Mouse (Mus musculus) stomach, postnatal 0 days (tissue): ENCODE data around the gene Olfr1450. TPM values are rescaled to one million over a fixed set of nuclear protein-coding genes. Genes with fewer than 3 reads are reported as not detected.
"Not testable (repeated sequence)": the region's sequence is repeated elsewhere in the genome, so short reads cannot be mapped to it uniquely, and the experiment has no call there.

ENCODE experiments used
- ATAC-seq: fragments of 200-750 bp; cut with Nextera tagmentation; 2 replicates; pipeline ENCODE4 v1.8.0; 2017; ENCODE audit not compliant: low FRiP score, low TSS enrichment
- DNase-seq: peaks from one replicate; pipeline ENCODE4 v3.0.0-alpha.2; 2016; ENCODE audit warnings: low spot score
- H3K27ac ChIP-seq: fragments of 300-500 bp; sonication (generic); replicated peaks from 2 replicates; pipeline ENCODE4 v1.5.1; 2014; ENCODE audit warnings: mild to moderate bottlenecking, control low read depth
- H3K27me3 ChIP-seq: fragments of 300-500 bp; sonication (generic); 2 replicates; pipeline ENCODE4 v1.6.1; 2014; ENCODE audit warnings: low read length; ENCODE audit not compliant: control insufficient read depth, insufficient read depth
- H3K36me3 ChIP-seq: fragments of 300-500 bp; sonication (generic); 2 replicates; pipeline ENCODE4 v1.6.1; 2014; ENCODE audit warnings: low read length, mixed read lengths; ENCODE audit not compliant: control insufficient read depth, insufficient read depth
- H3K4me1 ChIP-seq: fragments of 300-500 bp; sonication (generic); replicated peaks from 2 replicates; pipeline ENCODE4 v1.6.1; 2014; ENCODE audit warnings: antibody characterized with exemption; ENCODE audit not compliant: control insufficient read depth, insufficient read depth
- H3K4me2 ChIP-seq: fragments of 300-500 bp; sonication (generic); replicated peaks from 2 replicates; pipeline ENCODE4 v1.6.1; 2014; ENCODE audit warnings: low read depth, mild to moderate bottlenecking, control low read depth, moderate library complexity
- H3K4me3 ChIP-seq: fragments of 300-500 bp; sonication (generic); 2 replicates; pipeline ENCODE4 v1.5.1; 2014; ENCODE audit warnings: low read depth, low read length, control low read depth
- H3K9ac ChIP-seq: fragments of 300-500 bp; sonication (generic); 2 replicates; pipeline ENCODE4 v1.6.1; 2014; ENCODE audit warnings: mild to moderate bottlenecking, low read length, control low read depth, mixed read lengths
- H3K9me3 ChIP-seq: fragments of 300-500 bp; sonication (generic); 2 replicates; pipeline ENCODE4 v1.6.1; 2016; ENCODE audit warnings: low read length; ENCODE audit not compliant: control insufficient read depth
- CTCF ChIP-seq: IDR thresholded peaks from 2 replicates; pipeline ENCODE4 v1.5.1; 2016; ENCODE audit warnings: antibody characterized with exemption, low read depth, mild to moderate bottlenecking, moderate library complexity
- EP300 ChIP-seq: optimal IDR thresholded peaks from 2 replicates; pipeline ENCODE3; 2016; ENCODE audit warnings: antibody characterized with exemption
- WGBS: fragments of 180-500 bp; shearing (Covaris S2); extraction: QIAGEN DNeasy Blood & Tissue Kit; methylation state at CpG from one replicate; pipeline ENCODE4 v1.1.7; 2014; 5-methylcytosine and 5-hydroxymethylcytosine counted together
- polyA plus RNA-seq: library from polyadenylated mRNA; unstranded; fragments of >200 nt; fragmentation: Nextera tagmentation; extraction: Ambion mirVana; gene quantifications from 2 replicates; pipeline ENCODE4 v1.2.1, GENCODE M21; 2015

Gene Olfr1450
- not detected in 2 replicates for polyA plus RNA-seq

DNA sequence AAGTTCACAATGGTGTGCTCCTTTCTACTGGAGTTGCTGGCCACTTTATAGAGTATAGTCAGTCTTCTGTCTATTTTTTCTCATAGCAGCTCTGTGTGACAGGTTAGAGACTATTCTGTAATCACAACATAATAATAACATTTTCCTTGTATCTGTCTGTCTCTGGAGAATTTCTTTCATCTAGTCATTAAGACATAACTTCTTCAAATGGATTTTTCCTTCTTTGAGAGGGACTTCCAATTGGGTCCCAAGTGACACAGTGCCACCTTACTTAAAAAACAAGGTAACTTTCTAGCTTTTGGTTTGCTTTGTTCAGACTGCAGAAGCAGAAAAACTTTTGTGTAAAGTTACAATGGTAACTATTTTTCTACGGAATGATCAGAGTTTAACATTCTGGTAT lies at the start of gene Olfr1450:
Gene Olfr1450 (plus strand): TSS at position 301 of the 400 bp plus-strand sequence.
- H3K9ac ChIP-seq, result no peak within 1 kb of the TSS
- no peak for DNase-seq
- no peak for ATAC-seq
- H3K27ac ChIP-seq, result no peak within 1 kb of the TSS
- H3K9me3 ChIP-seq, result no peaks in the 10 kb centered on the region
- H3K4me3 ChIP-seq, result no peak within 1 kb of the TSS
- TF ChIP-seq CTCF (no peak), EP300 (no peak)
- no peaks in the 10 kb centered on the region for H3K4me1 ChIP-seq
- H3K36me3 ChIP-seq, result no peaks in the 10 kb centered on the region
- no peaks in the 10 kb centered on the region for H3K27me3 ChIP-seq
- 85% methylated on average over 1 of the region's 1 CpGs for WGBS
- H3K4me2 ChIP-seq, result no peak within 1 kb of the TSS

DNA sequence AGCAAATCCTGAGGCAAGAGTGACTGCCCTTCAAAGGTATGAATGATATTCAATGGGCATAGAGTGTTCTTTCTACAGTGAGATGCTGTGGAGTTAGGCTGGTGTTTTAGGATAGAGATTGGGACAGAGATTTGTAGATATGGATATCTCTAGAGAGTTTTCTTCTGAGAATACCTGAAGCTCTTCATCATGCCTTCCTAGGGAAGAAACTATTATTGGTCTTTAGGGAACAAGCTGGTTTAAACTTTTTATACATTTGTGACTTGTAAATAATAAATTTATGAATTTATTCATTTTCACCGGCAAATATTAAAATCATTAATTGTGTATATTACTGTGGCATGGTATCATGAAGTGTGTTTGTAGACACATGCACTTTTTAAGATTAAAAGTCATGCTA lies 46.4 kb upstream of the Olfr1450 start, which contains the start of gene Olfr1447:
Gene Olfr1447 (minus strand): TSS at position 101 of the 400 bp plus-strand sequence.
- 88% methylated on average over 1 of the region's 1 CpGs for WGBS
- H3K27ac ChIP-seq, result no peak within 1 kb of the TSS
- ATAC-seq (no peak), DNase-seq (no peak)
- H3K36me3 ChIP-seq, result no peaks in the 10 kb centered on the region
- H3K27me3 ChIP-seq, result no peaks in the 10 kb centered on the region
- no peak within 1 kb of the TSS for H3K4me3 ChIP-seq
- no peaks in the 10 kb centered on the region for H3K9me3 ChIP-seq
- H3K4me2 ChIP-seq, result no peak within 1 kb of the TSS
- no peak within 1 kb of the TSS for H3K9ac ChIP-seq
- H3K4me1 ChIP-seq, result no peaks in the 10 kb centered on the region
- TF ChIP-seq CTCF (no peak), EP300 (no peak)

DNA sequence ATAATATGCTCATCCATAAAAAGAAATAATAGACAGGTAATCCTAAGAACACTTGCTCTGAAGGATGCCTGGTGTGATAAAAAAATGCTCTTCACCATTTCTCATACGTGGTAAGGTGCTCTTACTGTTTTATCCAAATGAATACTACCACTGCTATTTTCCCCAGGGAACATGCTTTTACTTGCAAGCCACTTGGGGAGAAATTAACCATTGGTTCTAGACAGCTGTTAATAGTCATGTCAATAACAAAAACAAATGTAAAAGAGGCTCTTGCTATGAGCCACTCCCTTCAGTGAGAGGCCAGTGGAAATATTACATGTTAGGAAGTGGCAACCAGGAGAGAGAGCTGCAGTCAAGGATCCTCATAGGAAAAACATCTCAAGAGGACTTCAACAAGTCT lies 25.7 kb upstream of the Olfr1450 start, which contains the start of gene Olfr1448:
Gene Olfr1448 (minus strand): TSS at position 101 of the 400 bp plus-strand sequence.
- 44% methylated on average over 1 of the region's 1 CpGs for WGBS

DNA sequence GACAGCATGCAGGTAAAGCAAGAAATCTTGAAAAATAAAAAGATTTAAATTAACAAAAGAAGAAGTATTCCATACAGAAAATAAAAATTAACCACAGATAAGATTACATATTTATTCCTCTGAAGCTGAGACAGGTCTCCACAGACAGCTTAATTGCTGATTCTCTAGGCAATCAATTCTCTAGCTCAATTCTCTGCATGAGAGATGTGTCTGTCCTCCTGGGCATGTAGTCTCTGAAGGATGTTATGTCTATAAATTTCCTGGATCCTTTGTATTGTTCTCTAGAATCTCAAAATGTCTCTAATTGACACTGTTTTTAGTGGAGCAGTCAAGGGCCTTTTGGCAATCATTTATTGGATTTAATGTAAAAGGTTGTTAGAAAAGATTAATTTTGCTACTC lies 19.5 kb upstream of the Olfr1450 start, which contains the start of gene Olfr1449:
Gene Olfr1449 (plus strand): TSS at position 301 of the 400 bp plus-strand sequence.
- Histone ChIP-seq H3K27me3 (no peaks in the 10 kb centered on the region), H3K27ac (no peak within 1 kb of the TSS), H3K36me3 (no peaks in the 10 kb centered on the region), H3K4me3 (no peak within 1 kb of the TSS), H3K4me1 (no peaks in the 10 kb centered on the region), H3K9me3 (no peaks in the 10 kb centered on the region), H3K9ac (no peak within 1 kb of the TSS), H3K4me2 (no peak within 1 kb of the TSS)
- TF ChIP-seq EP300 (no peak), CTCF (no peak)
- ATAC-seq (no peak), DNase-seq (no peak)

More for the DNA sequence above, 25.7 kb upstream of the Olfr1450 start, which contains the start of gene Olfr1448:
- DNase-seq (no peak), ATAC-seq (no peak)
- H3K27me3 ChIP-seq, result no peaks in the 10 kb centered on the region
- no peak within 1 kb of the TSS for H3K9ac ChIP-seq
- H3K4me2 ChIP-seq, result no peak within 1 kb of the TSS
- H3K4me3 ChIP-seq, result no peak within 1 kb of the TSS
- H3K9me3 ChIP-seq, result no peaks in the 10 kb centered on the region
- TF ChIP-seq CTCF, result no peak
- TF ChIP-seq EP300, result no peak
- H3K4me1 ChIP-seq, result no peaks in the 10 kb centered on the region
- no peak within 1 kb of the TSS for H3K27ac ChIP-seq
- no peaks in the 10 kb centered on the region for H3K36me3 ChIP-seq

DNA sequence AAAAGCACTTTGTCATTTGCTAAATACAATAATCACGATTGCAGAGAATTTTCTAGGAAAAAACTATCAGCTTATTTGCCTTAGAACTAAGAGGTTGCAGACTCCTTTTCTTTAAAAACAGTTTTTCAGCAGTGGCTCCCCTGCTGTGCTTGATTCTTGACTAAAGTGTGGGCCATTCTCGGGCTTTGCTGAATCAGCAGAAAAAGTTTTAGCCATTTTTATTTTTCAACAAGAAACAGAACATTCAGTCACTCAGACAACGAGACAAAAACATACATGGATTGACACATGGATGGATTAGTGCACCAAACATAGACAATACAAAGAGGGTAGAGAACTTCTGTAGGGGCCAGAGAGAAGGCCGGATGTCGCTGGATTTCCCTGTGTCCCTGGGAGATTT lies 20.0 kb downstream of the Olfr1450 start:
- 78% methylated on average over 5 of the region's 5 CpGs for WGBS
- not testable (repeated sequence) for H3K36me3 ChIP-seq, DNase-seq, H3K27ac ChIP-seq, H3K4me1 ChIP-seq, H3K9ac ChIP-seq, H3K9me3 ChIP-seq, ATAC-seq, H3K27me3 ChIP-seq, H3K4me2 ChIP-seq, H3K4me3 ChIP-seq

DNA sequence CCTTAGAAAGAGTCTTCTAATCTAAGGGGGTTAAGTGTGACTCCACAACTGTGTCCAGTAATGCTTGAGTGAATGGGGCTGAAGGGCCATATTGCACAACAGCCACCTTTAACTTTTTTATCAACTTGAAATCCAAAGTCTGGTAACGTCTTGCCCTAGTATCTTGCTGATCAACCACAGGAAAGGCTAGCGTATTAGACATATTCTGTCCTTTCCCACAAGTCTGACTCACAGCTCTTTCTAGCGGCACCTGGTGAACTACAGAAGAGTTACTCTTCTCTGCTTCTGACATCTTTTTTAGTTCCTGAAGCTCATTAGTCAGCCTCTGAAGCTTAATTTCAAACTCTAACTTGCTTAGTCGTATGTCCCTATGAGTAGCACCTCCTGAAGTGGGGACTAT lies 42.3 kb downstream of the Olfr1450 start:
- H3K36me3 ChIP-seq, H3K4me1 ChIP-seq, DNase-seq, H3K27ac ChIP-seq, H3K9me3 ChIP-seq, H3K27me3 ChIP-seq, ATAC-seq, H3K4me2 ChIP-seq, H3K4me3 ChIP-seq, H3K9ac ChIP-seq: not testable (repeated sequence)
- WGBS, result 90% methylated on average over 4 of the region's 4 CpGs
